Mouse (Mus musculus) lung, postnatal 25 days (tissue): Measurements from ENCODE around the gene Zbtb16.
A peak's percentile ranks its signal among the peaks of the same experiment; 100 is the strongest.

Experiments
- DNase-seq: peaks from one replicate; pipeline ENCODE4 v3.0.0; 2022; ENCODE audit warnings: low spot score

The Zbtb16 gene

DNA sequence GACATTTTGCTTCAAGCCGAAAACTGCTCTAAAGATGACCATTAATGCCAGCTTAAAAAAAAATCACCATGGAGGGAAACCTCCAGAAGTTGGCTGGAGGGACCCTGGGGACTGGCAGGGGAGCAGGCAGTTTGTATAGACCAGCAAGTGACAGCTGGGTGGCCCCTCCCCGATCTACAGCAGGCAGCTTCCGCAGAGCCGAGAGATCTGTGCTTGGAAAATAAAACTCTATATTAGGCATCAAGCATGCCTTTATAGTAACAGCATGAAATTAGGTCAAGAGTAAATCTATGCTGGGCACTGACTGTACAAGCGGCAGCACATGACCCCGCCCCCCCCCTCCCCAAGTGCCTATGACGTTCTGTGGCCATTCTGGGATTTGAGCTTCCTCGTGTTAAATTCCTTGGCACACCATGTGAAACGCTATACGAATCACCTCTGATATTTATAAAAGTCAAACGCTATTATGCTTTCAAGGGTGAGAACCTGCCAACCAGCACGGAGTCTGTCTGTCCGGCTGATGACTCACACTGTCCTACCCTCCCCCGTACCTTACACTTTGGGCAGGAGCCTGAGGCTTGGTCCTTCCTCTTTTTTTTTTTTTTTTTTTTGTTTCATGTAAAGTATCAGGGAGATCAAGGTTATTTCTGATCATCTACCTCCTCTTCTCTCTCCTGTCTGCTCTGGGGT lies 128.7 kb downstream of the Zbtb16 start:
- DNase-seq = peak; percentile 68

DNA sequence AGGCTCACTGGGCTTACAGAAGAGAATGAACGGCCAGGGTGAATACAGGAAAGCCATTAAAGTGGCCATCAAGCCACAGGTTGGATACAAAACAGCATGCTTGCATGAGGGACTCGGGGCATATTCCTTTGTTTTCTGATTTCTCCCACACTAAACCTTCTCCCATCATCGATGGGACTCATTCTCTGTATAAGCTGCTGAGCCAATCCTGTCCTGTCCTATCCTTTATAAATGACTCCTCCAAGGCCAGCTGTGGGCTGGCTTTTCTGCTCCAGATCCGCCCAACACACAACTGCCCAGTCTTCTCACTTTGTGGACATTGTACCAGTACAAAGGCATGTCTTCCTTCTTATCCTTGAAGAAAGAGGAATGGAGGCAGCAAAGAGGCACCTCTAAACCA lies 134.7 kb downstream of the Zbtb16 start:
- DNase-seq = no peak

DNA sequence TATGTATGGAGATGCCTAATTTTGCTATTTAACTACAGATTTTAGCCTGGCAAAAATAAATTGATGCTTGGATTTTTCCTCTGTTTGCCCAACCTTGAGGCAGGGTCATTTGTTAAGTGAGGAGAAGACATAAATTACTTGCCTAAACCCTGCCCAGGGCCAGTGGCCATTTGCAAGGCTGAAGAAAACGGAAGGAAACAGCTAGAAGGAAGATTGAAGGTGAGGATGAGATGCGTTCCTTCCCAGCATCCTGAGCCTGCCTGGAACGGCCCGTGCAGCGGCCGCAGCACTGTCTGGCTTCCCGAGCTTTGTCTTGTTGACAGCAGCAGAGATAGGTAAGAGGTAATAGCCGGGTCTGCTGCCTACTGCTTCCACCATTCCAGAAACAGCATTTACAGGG lies 135.2 kb downstream of the Zbtb16 start:
- no peak for DNase-seq

DNA sequence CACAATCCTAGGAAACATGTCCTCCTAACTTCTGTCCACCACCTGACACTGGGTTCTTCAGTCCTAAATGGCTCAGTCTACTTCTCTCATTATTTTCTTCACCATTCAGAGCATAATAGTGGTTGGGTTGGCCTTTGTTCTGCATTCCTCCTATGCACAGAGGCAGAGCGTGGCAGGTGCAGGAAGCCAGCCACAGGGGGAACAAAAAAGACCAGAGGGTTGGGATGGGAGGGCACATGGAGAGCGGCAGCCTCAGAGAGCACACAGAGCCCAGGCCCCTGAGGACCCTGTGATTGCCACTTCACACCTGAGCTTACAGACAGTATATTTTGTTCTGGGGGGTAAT lies 138.6 kb downstream of the Zbtb16 start:
- no peak for DNase-seq

DNA sequence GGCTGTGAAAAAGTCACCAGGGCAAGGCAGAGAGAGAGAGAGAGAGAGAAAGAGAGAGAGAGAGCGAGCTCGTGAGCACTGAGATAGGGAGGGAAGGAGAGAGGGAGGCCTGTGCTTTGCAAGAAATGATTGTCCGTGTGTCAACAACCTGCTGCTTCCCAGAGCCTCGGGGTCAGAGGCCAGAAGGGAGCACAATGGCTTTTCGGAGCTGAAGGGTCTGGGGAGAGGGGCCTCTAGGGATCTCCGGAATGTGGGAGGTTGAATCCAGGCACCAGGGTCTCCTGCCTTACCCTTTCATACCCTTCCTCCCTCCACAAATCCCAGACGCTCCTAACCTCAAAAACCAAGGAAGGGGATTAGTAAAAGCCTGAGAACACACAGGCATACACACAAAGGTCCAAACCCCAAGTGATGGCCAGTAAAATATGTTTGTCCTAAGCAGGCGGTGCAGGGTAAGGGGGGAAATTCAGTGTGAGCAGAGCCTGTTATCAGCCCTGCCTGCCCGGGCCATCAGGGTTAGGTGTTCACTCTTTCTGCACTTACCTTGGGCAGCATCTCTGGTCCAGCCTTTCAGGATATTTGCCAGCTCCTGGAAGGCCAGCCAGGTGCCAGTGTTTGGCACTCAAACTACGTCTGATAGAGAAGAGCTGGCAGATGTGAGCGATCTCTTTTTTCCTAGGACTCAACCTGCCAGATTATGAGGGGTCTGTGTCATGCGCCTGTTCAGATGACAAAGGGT lies 139.1 kb downstream of the Zbtb16 start:
- no peak for DNase-seq

DNA sequence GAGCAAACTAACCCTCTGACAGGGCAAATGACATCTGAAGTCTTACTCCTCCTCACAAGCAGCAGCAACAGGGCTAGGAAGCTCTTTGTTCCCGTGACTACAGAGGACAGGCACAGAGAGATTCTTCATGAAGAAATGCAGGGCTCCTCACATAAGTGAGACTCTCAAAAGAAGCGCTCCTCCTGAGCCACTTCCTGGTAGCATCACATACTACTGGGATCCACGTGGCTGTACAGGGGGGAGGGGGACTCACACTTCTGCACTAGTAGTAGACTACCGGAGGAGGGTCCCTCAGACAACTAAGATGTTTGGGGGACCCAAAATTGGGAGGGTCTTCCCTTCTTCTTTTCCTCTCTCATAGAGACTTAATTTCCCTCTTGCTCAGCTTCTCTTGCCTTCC lies 139.7 kb downstream of the Zbtb16 start:
- no peak for DNase-seq

DNA sequence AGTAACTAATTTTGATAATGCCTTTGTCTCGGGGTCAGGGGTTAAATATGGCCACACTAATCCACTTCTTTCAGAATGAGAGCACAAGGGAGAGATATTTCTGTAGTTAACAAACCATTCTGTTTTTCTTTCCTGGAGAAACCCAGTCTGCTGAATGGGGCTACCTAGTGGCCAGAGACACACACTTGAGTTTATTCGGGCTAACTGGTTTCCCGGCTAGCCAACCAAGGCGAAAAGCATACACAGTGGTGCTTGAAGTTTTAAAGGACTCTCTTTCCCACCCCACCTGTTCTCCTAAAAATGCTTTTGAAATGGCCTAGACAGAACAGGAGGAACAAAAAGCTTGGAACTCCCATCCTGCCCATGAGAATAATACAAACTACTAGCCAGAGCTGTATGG lies 140.2 kb downstream of the Zbtb16 start:
- DNase-seq = no peak

DNA sequence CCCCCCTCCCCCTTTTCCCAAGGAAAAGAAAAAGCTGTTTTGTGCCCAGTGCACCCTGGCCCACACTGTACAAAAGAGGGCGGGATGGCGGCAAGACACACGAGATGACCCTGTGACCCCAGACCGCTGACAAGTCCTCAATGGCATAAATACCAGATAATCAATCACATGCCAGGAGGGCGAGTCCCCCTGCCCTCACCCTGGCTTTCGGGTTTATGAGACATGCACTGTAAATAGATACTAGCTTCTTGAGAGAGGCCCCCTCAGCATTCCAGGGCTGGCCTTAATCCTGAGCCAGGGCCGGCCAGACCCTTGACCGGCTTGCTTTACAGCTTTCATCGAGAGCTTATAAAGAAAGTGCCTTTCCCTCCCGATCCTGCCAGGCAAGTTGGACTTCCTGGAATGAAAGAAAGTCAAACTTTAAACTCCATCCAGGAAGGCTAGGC lies 141.4 kb downstream of the Zbtb16 start:
- DNase-seq = peak; percentile 35

DNA sequence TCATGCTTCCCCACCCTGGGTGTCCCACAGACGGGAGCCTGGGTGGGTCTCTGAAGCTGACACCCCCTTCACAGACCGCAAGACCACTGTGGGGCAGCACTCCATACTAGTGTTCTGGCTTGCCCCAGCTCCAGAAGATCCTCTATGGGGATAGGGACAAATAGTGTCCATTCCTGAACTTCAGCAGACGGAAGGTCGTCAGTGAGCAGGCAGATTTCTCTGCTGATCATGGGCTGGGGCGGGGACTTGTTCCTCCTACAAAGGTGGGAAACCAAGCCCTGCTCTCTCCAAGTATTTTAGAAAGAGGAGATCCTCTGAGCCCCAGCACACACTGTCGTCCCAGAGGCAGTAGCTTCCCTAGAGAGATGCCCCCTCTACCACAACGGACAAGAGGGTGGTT lies 142.3 kb downstream of the Zbtb16 start:
- no peak for DNase-seq

DNA sequence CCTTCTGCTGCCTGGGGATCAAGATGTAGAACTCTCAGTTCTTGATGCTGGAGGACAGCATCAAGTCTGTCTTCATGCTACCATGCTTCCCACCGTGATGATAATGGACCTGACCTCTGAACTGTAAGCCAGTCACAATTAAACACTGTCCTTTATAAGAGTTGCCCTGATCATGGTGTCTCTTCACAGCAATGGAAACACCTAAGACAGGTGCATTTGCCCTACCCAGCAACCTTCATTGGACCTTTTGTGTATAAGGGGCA lies 146.4 kb downstream of the Zbtb16 start:
- no peak for DNase-seq

DNA sequence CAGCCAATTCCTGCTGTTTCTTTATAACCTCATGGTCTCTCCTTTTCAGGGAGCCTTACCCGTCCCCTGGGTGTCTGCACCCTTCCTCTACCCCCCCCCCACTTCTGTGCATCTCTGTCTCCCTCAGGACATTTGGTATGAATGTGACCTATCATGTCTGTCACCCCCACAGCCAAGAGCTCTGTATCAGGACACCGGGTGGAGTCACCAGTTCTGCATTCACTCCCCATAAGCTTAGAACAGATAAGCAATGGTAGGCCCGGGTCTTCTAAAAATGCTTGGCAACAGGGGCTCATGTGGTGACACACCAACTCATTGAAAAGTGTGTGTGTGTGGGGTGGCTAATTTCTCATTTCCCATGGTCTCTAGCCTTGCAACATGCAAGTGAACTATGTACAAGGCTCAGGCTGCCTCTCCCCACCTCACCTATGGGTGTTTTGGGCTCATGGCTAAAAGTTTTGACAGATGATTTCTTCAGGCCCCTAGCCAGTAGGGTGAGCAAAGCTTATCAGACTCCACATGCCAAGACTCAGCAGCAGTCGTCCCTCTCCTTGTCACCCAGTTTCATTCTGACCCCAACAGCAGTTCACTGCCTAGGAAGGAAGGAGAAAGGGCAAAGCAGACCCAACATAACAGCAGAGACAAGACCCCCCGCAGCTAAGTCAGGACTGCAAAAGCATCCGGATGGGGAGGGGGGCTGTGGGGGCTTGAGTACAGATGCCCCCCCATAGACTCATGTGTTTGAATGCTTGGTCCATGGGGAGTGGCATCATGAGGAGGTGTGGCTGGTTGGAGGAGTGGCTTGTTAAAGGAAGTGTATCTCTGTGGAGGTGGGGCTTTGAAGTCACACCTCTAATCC lies 146.9 kb downstream of the Zbtb16 start:
- no peak for DNase-seq

DNA sequence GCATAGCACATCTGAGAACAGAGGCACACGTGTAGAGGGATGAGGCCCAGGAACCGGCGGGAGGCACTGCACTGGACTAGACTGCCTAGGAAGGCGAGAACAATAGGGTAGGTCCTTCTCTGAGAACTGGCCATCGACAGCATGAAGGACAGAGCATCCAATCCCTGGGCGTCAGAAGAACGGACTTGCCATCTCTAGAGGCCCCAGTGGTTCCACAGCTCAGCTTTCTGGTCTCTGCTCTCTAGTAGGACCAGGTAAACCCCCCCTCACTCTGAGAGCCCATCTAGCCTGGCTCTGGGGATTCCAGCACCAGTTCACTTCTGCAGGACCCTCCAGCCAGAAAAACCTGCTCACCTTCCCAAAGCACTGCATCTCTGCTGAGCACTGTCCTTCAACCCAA lies 148.1 kb downstream of the Zbtb16 start:
- DNase-seq = no peak

DNA sequence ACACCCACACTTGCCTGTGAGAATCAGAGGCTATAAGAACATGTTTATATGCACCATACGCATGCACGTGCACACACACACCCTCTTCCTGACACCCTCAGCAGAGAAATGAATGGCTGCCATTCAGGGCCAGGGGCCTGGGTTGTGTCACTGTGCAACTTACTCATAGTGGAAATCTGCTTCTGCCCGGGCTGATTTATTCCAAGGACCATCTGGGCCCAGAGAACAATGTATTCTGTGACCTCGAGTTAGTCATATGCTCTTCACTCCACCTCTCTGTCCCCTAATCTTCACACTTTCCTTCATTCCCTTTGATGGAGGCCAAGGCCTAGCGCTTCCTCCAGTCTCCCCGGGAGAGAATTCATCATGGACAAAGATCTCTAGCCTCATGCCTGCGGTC lies 150.3 kb downstream of the Zbtb16 start:
- DNase-seq = no peak

DNA sequence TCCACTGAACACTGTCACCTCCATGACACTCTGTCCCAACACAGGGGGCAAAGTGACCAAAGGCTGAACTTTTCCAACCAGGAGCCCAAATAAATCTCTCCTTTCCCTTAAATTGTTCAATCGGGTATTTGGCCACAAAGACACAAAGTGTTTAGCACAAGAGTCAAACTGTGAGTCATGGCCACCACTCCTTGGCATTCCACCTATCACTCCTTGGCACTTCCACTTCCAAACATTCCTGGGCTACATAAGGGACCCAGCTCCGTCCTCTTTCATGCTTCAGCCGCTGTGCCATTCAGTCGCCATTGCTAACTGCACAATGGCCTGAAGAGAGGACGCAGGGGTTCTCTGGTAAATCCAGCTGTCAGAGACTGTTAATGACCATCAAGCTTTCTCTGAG lies 151.9 kb downstream of the Zbtb16 start:
- DNase-seq = no peak

DNA sequence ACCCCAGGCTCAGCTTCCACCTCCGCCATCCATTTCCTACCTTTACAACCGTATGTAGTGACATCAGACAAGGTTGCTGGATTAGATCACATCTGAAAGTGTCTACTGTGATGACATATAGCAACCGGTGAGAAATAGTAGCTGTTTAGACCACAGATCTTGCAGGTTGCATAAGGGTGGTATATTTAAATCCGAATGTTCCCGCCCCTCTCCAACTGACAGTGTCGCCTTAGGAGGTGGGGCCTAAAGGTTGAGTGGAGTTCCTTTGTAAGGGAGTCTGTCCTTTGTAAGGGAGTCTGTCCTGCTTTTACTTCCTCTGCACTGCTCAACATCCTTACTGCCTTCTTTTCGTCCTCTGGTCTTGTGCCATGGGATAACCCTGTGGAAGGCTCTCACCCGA lies 154.8 kb downstream of the Zbtb16 start:
- no peak for DNase-seq

DNA sequence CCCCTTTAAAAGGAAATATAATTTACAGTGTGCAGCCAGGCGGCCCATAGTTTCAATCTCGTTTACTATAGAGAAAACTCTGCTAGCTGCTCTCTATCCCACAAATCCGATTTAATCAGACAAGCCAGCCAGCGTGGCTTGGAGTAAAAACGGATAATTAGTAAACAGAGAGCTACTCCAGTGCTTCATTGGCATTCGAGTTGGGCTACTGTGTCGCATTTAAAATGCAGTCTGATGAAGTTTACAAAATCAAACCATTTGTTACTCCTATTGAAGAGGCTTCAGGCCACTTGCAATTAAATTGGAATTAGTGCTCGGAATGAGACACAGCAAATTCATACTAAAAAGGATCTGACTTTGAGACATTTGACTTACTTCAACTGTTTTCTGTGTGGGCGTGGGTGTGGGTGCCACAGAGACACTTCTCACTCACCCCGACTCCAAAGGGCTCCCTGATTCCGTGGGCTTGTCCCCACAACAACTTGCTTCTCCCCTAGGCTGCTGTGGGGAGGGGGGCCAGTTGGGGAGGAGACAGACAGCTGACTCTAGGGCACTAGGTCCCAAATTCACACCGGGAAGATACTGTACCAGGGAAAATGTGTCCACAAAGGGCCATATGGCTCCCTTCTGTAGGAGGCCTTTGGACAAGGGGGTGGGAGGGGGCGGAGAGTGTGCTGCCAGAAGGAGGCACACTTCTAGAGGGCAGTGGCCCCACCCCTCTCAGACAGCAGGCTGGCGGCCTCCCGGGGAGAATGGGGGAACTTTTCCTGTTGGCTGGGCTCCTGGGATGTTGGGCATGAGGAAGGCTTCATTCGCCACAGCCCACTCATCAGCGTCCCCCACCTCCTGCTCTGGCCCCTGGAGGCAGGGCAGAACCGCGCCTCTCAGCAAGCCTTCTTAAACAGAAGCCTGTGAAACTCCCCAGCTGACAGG lies 157.3 kb downstream of the Zbtb16 start:
- DNase-seq = peak; percentile 51

DNA sequence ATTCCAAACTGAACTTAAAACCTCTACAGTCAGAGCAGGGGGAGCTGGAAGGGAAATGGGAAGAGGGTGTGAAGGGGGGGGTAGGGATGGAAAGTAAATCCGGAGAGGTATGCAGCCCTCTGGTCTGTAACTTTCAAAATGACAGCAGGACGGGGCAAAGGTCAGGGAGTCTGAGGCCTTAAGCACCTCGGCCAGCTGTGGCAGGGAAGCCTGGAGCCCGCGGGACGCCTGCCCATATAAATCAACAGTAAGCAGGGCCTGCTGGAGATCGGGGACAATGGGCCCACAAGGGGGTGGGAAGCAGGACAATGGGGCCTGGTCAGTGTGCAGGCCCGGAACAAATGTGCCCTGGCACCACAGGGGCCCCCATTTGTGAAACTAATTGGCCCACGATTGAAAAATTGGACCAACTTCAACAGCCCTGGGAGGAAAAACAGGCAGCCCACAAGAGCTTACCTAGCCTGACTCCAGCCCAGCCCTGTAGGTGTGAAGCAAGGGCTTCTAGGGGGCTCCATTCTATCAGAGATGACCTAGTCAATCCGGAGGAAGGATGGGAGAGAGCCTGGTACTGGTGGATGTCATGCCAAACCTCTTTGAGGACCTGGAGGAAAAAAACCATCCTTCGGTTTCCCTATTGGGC lies 160.8 kb downstream of the Zbtb16 start:
- DNase-seq = peak; percentile 26

DNA sequence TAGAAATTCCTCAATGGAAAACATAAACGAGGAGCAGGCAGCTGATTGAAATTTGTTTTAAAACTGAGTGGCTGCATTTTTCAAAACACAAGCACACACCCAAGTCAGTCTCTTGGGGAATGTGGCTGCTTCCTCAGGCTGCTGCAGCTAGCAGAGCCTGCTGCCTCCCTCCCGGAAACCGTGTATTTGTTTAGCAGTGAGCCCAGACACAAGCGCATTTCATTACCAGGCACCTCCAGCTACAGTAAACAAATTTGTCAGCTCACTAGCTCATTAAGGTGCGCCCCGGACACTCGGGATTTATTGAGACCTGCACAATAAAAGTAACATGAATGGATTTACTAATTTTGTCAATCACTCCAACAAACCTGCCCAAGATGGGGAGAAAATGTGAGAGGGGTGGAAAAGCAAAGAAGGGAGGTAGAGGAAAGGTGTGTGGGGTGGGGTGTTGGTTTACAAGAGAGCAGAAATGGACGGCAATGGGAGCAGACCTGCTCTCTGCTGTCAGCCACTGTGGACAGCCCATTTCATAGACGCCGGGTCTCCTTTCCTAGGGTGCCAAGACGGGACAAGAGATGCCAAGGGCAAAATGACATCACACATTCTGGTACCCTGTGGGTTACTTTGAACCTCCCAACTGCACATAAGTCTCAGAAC lies 161.5 kb downstream of the Zbtb16 start:
- peak; percentile 66 for DNase-seq

DNA sequence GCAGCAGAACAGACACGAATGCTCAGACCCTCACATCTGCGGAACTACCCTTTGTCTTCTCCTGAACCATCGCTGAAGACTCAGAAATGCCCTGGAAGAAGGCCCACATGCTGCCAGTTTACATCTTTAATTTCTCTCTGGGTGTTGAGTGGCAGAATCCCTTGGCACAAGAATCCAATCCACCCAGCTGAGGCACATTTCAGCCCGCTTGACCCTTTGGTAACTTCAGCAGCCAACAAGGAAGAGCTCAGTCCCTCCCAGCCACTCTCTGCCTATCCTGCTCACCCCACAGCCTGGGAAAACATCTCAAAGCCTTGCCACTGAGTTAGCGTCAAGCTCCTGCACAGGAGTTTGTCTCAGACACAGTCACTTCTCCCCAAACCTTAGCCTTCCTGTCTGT lies 162.2 kb downstream of the Zbtb16 start:
- no peak for DNase-seq

DNA sequence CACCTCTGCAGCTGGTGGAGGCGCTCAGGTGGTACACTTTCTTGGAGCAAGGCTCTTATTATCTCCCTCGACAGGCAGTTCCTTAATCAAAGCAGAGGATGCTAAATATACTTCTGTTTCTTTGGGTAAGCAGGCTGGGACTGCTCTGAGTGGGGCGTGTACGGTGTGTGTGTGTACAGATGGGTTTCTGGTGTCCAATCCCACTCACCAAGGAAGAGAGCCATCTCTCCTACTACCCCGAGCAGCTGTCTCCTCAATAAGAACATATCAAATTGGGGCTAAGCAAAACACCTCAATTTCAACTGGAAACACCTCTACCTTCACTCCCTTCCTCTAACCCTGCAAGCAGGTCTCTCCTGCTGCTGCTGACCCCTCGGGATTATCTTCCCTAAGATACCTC lies 162.8 kb downstream of the Zbtb16 start:
- no peak for DNase-seq

DNA sequence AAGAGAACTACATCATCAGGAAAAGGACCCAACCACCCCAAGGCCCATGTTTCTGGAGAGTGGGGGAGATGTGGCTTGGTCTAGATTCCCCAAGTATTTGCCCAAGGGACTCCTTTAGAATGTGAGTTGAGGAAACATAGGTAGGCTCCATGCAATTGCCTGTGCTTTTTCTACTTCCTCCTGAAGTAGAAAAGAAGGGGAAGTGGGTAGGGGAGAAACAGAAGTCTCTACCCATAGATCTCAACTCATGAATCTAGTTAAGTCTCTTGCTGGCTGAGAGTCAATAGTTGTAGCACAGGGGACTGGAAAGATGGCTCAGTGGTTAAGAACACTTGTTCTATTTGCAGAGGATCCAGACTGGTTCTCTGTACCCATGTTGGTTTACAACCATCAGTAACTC lies 164.2 kb downstream of the Zbtb16 start:
- DNase-seq = no peak
